Mouse (Mus musculus) gonadal fat pad, adult 2 months (tissue): Measurements from ENCODE around the gene Tmc3. TPM values are rescaled to one million over a fixed set of nuclear protein-coding genes. Genes with fewer than 3 reads are reported as not detected.

Experiments used
- DNase-seq: peaks from one replicate; pipeline ENCODE4 v3.0.0-alpha.2; 2012; ENCODE audit warnings: low read depth
- polyA plus RNA-seq: library from polyadenylated mRNA; depleted of rRNA; stranded (reverse); fragments of >200 nt; gene quantifications from 2 replicates; pipeline ENCODE4 v1.2.3, GENCODE M21; 2012; rRNA removed

Gene Tmc3
- polyA plus RNA-seq, result 0.30 and 0.38 TPM in 2 replicates

GRCm38 (mm10) chr7:83584639-83585471 lies at the start of gene Tmc3:
Gene Tmc3 (plus strand): TSS chr7:83584927.
- peak; percentile 59 for DNase-seq

GRCm38 (mm10) chr7:83541536-83542169 lies 43.1 kb upstream of the Tmc3 start:
- DNase-seq, result peak; percentile 85

- no peak for DNase-seq
Observed at GRCm38 (mm10) chr7:83548686-83549352, 35.9 kb upstream of the Tmc3 start.

GRCm38 (mm10) chr7:83549353-83549774 lies 35.4 kb upstream of the Tmc3 start:
- no peak for DNase-seq

GRCm38 (mm10) chr7:83549951-83550407 lies 34.7 kb upstream of the Tmc3 start:
- no peak for DNase-seq

- no peak for DNase-seq
Observed at GRCm38 (mm10) chr7:83554477-83554876, 30.2 kb upstream of the Tmc3 start.

GRCm38 (mm10) chr7:83556488-83556887 lies 28.2 kb upstream of the Tmc3 start:
- DNase-seq, result no peak

GRCm38 (mm10) chr7:83558741-83559280 lies 25.9 kb upstream of the Tmc3 start:
- no peak for DNase-seq

GRCm38 (mm10) chr7:83559495-83559894 lies 25.2 kb upstream of the Tmc3 start:
- no peak for DNase-seq

- DNase-seq, result no peak
Observed at GRCm38 (mm10) chr7:83561849-83562248, 22.9 kb upstream of the Tmc3 start.

- DNase-seq, result no peak
Observed at GRCm38 (mm10) chr7:83564635-83565291, 20.0 kb upstream of the Tmc3 start.

GRCm38 (mm10) chr7:83565976-83566375 lies 18.8 kb upstream of the Tmc3 start:
- DNase-seq, result no peak

- DNase-seq, result no peak
Observed at GRCm38 (mm10) chr7:83567841-83568500, 16.8 kb upstream of the Tmc3 start.

- no peak for DNase-seq
Observed at GRCm38 (mm10) chr7:83568815-83569214, 15.9 kb upstream of the Tmc3 start.

- no peak for DNase-seq
Observed at GRCm38 (mm10) chr7:83569436-83569835, 15.3 kb upstream of the Tmc3 start.

GRCm38 (mm10) chr7:83571077-83571476 lies 13.7 kb upstream of the Tmc3 start:
- DNase-seq, result no peak

- no peak for DNase-seq
Observed at GRCm38 (mm10) chr7:83571901-83572300, 12.8 kb upstream of the Tmc3 start.

- no peak for DNase-seq
Observed at GRCm38 (mm10) chr7:83572451-83572850, 12.3 kb upstream of the Tmc3 start.

GRCm38 (mm10) chr7:83580946-83581345 lies 3.8 kb upstream of the Tmc3 start:
- DNase-seq, result no peak

- no peak for DNase-seq
Observed at GRCm38 (mm10) chr7:83594056-83594455, 9.3 kb downstream of the Tmc3 start.

- no peak for DNase-seq
Observed at GRCm38 (mm10) chr7:83597063-83597462, 12.3 kb downstream of the Tmc3 start.
